Mouse (Mus musculus) cerebellum, postnatal 10 days (tissue): ENCODE measurements at regions not wholly inside any gene's neighbourhood (a gene's known extent, or its start where the extent isn't known, plus 50 kb on each side); places are given as distances from the start of the nearest gene placed in this dataset.

Experiments
- DNase-seq, 2 experiments: peaks; one replicate each; pipeline ENCODE4 v3.0.0; 2021; ENCODE audit warnings: mixed read lengths in 2 of 2

GRCm38 (mm10) chr8:64542501-64542900 lies 150.4 kb downstream of the Cpe start:
- DNase-seq = no peak

GRCm38 (mm10) chr8:64539846-64540472 lies 152.9 kb downstream of the Cpe start:
- no peak for DNase-seq

- no peak for DNase-seq
Observed at GRCm38 (mm10) chr8:64531780-64532179, 161.1 kb downstream of the Cpe start.

GRCm38 (mm10) chr8:64522441-64523102 lies 170.3 kb downstream of the Cpe start:
- no peak for DNase-seq

GRCm38 (mm10) chr8:64519650-64520049 lies 173.2 kb downstream of the Cpe start:
- no peak for DNase-seq

- DNase-seq = no peak
Observed at GRCm38 (mm10) chr8:64515923-64516322, 176.9 kb downstream of the Cpe start.

- no peak for DNase-seq
Observed at GRCm38 (mm10) chr8:64497281-64498060, 195.4 kb downstream of the Cpe start.

GRCm38 (mm10) chr8:64496333-64497213 lies 196.3 kb downstream of the Cpe start:
- no peak for DNase-seq

GRCm38 (mm10) chr8:64491561-64491960 lies 201.3 kb downstream of the Cpe start:
- no peak for DNase-seq

- DNase-seq = no peak
Observed at GRCm38 (mm10) chr8:64488057-64488456, 204.8 kb downstream of the Cpe start.

GRCm38 (mm10) chr8:64473276-64473675 lies 219.6 kb downstream of the Cpe start:
- no peak for DNase-seq

- DNase-seq = peak; percentile 31 to 42
Observed at GRCm38 (mm10) chr8:64472801-64473270, 220.0 kb downstream of the Cpe start.

GRCm38 (mm10) chr8:64461136-64461535 lies 231.7 kb downstream of the Cpe start:
- no peak for DNase-seq

- DNase-seq = no peak
Observed at GRCm38 (mm10) chr8:64456970-64457369, 235.9 kb downstream of the Cpe start.

GRCm38 (mm10) chr8:64454736-64455135 lies 238.1 kb downstream of the Cpe start:
- peak; percentile 9 to 25 for DNase-seq

- no peak for DNase-seq
Observed at GRCm38 (mm10) chr8:64445366-64445765, 239.3 kb upstream of the Tll1 start.

- no peak for DNase-seq
Observed at GRCm38 (mm10) chr8:64444429-64444828, 238.4 kb upstream of the Tll1 start.

GRCm38 (mm10) chr8:64438489-64438888 lies 232.4 kb upstream of the Tll1 start:
- no peak for DNase-seq

- DNase-seq = no peak
Observed at GRCm38 (mm10) chr8:64434648-64435047, 228.6 kb upstream of the Tll1 start.

- no peak for DNase-seq
Observed at GRCm38 (mm10) chr8:64422850-64423214, 216.8 kb upstream of the Tll1 start.

GRCm38 (mm10) chr8:64422200-64422849 lies 216.3 kb upstream of the Tll1 start:
- DNase-seq = peak in 1 of 2 experiments; percentile 16
